Mouse (Mus musculus) CH12.LX (cell line): ENCODE measurements around the gene Ptpn14. TPM values are rescaled to one million over a fixed set of nuclear protein-coding genes. Genes with fewer than 3 reads are reported as not detected.

Experiments used
- DNase-seq: peaks from one replicate; pipeline ENCODE4 v3.0.0-alpha.2; 2013; ENCODE audit errors: extremely low read depth
- H3K27ac ChIP-seq: 2 replicates; pipeline ENCODE4 v1.5.1; 2012; ENCODE audit warnings: low read depth, mild to moderate bottlenecking, control low read depth, moderate library complexity; ENCODE audit not compliant: insufficient read depth
- H3K27me3 ChIP-seq: replicated peaks from 2 replicates; pipeline ENCODE3; 2012; ENCODE audit warnings: inconsistent platforms
- H3K36me3 ChIP-seq, 2 experiments: replicated peaks in 1 of 2; 2 replicates each; pipeline versions ENCODE3 to v1.6.1; 2012; ENCODE audit warnings: inconsistent platforms in 1 of 2, low read length in 1 of 2, mild to moderate bottlenecking in 1 of 2, mixed read lengths in 1 of 2, moderate library complexity in 1 of 2; ENCODE audit not compliant: control insufficient read depth in 1 of 2, insufficient read depth in 1 of 2
- H3K4me1 ChIP-seq, 2 experiments: 2 replicates each; pipeline ENCODE4 v1.6.1; 2012; ENCODE audit warnings: inconsistent platforms in 1 of 2, moderate library complexity in 1 of 2; ENCODE audit not compliant: insufficient read depth in 2 of 2, control insufficient read depth in 1 of 2
- H3K4me2 ChIP-seq: 2 replicates; pipeline ENCODE4 v1.6.1; 2012; ENCODE audit warnings: low read depth, mild to moderate bottlenecking, control low read depth; ENCODE audit not compliant: poor library complexity, insufficient read depth, severe bottlenecking
- H3K4me3 ChIP-seq, 3 experiments: fragments of 150-350 bp in 1 of 3; sonication (generic) in 1 of 3; replicated peaks in 1 of 3; 2 replicates each; pipeline versions ENCODE3 to v1.5.1; 2011 to 2012; ENCODE audit warnings: low read depth in 2 of 3, low read length in 2 of 3, mild to moderate bottlenecking in 2 of 3, moderate library complexity in 2 of 3, control low read depth in 1 of 3, improper control_type of control experiment in 1 of 3, inconsistent platforms in 1 of 3, mixed read lengths in 1 of 3; ENCODE audit not compliant: poor library complexity in 1 of 3
- H3K79me2 ChIP-seq: replicated peaks from 2 replicates; pipeline ENCODE4 v1.6.1; 2012; ENCODE audit warnings: mild to moderate bottlenecking, moderate library complexity; ENCODE audit not compliant: control insufficient read depth, poor library complexity, insufficient read depth, severe bottlenecking; ENCODE audit errors: extremely low read depth
- H3K9ac ChIP-seq: 2 replicates; pipeline ENCODE4 v1.6.1; 2012; ENCODE audit warnings: low read depth, mild to moderate bottlenecking, control low read depth, moderate library complexity; ENCODE audit not compliant: insufficient read depth
- H3K9me3 ChIP-seq: replicated peaks from 2 replicates; pipeline ENCODE3; 2012; ENCODE audit warnings: low read length, inconsistent platforms, mixed read lengths
- CHD1 ChIP-seq: IDR thresholded peaks from 2 replicates; pipeline ENCODE4 v1.6.1; 2012; ENCODE audit warnings: low read depth, low read length, improper control_type of control experiment, inconsistent platforms
- CTCF ChIP-seq, 2 experiments: IDR thresholded peaks in 1 of 2; conservative IDR thresholded peaks in 1 of 2; 2 replicates each; pipeline ENCODE4 v1.5.1; 2011 to 2012; ENCODE audit warnings: low read depth in 2 of 2, low read length in 2 of 2, improper control_type of control experiment in 1 of 2, inconsistent platforms in 1 of 2, mild to moderate bottlenecking in 1 of 2, moderate library complexity in 1 of 2
- E2F4 ChIP-seq: IDR thresholded peaks from 2 replicates; pipeline ENCODE4 v1.6.1; 2011; ENCODE audit warnings: low read depth, low read length, improper control_type of control experiment; ENCODE audit not compliant: insufficient replicate concordance
- EP300 ChIP-seq: IDR thresholded peaks from 2 replicates; pipeline ENCODE4 v1.6.1; 2011; ENCODE audit warnings: low read length, improper control_type of control experiment
- ETS1 ChIP-seq: conservative IDR thresholded peaks from 2 replicates; pipeline ENCODE4 v1.6.1; 2012; ENCODE audit warnings: low read depth, mild to moderate bottlenecking, inconsistent platforms, low read length, improper control_type of control experiment, moderate library complexity
- HCFC1 ChIP-seq: IDR thresholded peaks from 2 replicates; pipeline ENCODE4 v1.6.1; 2012; ENCODE audit warnings: low read depth, mild to moderate bottlenecking, inconsistent platforms, low read length, improper control_type of control experiment
- JUN ChIP-seq: IDR thresholded peaks from 2 replicates; pipeline ENCODE4 v1.6.1; 2011; ENCODE audit warnings: low read depth, mild to moderate bottlenecking, low read length, improper control_type of control experiment, moderate library complexity; ENCODE audit not compliant: insufficient read depth
- MAX ChIP-seq: IDR thresholded peaks from 2 replicates; pipeline ENCODE4 v1.6.1; 2011; ENCODE audit warnings: low read length, improper control_type of control experiment
- MXI1 ChIP-seq: IDR thresholded peaks from 2 replicates; pipeline ENCODE4 v1.6.1; 2011; ENCODE audit warnings: mild to moderate bottlenecking, low read depth, low read length, improper control_type of control experiment
- MYC ChIP-seq: IDR thresholded peaks from 2 replicates; pipeline ENCODE4 v1.6.1; 2011; ENCODE audit warnings: low read depth, mild to moderate bottlenecking, improper control_type of control experiment, low read length
- NELFE ChIP-seq: IDR thresholded peaks from 2 replicates; pipeline ENCODE4 v1.6.1; 2011; ENCODE audit warnings: low read depth, low read length, improper control_type of control experiment
- PAX5 ChIP-seq: IDR thresholded peaks from 2 replicates; pipeline ENCODE4 v1.6.1; 2012; ENCODE audit warnings: low read length, inconsistent platforms, mixed read lengths
- POLR2A ChIP-seq: IDR thresholded peaks from 2 replicates; pipeline ENCODE4 v1.6.1; 2011; ENCODE audit warnings: low read depth, mild to moderate bottlenecking, improper control_type of control experiment, low read length
- RAD21 ChIP-seq: IDR thresholded peaks from 2 replicates; pipeline ENCODE4 v1.6.1; 2011; ENCODE audit warnings: low read depth, mild to moderate bottlenecking, low read length, improper control_type of control experiment, moderate library complexity
- TCF12 ChIP-seq: IDR thresholded peaks from 2 replicates; pipeline ENCODE4 v1.6.1; 2014; ENCODE audit warnings: low read depth, mild to moderate bottlenecking, inconsistent platforms, low read length, improper control_type of control experiment
- USF1 ChIP-seq: IDR thresholded peaks from 2 replicates; pipeline ENCODE4 v1.6.1; 2014; ENCODE audit warnings: low read depth, mild to moderate bottlenecking, inconsistent platforms, low read length, improper control_type of control experiment
- USF2 ChIP-seq: conservative IDR thresholded peaks from 2 replicates; pipeline ENCODE4 v1.6.1; 2011; ENCODE audit warnings: low read depth, low read length, improper control_type of control experiment
- ZKSCAN1 ChIP-seq: IDR thresholded peaks from 2 replicates; pipeline ENCODE4 v1.6.1; 2012; ENCODE audit warnings: low read depth, inconsistent platforms, low read length, improper control_type of control experiment, borderline replicate concordance
- ZMIZ1 ChIP-seq: IDR thresholded peaks from 2 replicates; pipeline ENCODE4 v1.6.1; 2012; ENCODE audit warnings: low read depth, mild to moderate bottlenecking, inconsistent platforms, low read length, improper control_type of control experiment
- dilution Hi-C: fragments of 300-500 bp; cut with MboI; formaldehyde crosslinking; loops from 2 replicates; pipeline ENCODE4 v1.14.3; 2020; ENCODE audit warnings: low sequenced_read_pairs; ENCODE audit not compliant: extremely low pct_unique_long_range_greater_than_20kb, extremely low pct_ligation_motif_present
- in situ Hi-C: fragments of 300-500 bp; cut with MboI; formaldehyde crosslinking; loops from 3 replicates; pipeline ENCODE4 v1.14.3; 2019; ENCODE audit warnings: low sequenced_read_pairs, low pct_ligation_motif_present, low pct_unique_long_range_greater_than_20kb, mixed read lengths
- polyA plus RNA-seq: library from polyadenylated mRNA; unstranded; fragments of >175 nt; gene quantifications from 2 replicates; pipeline ENCODE4 v1.2.1, GENCODE M21; 2012; ENCODE audit warnings: low read depth; ENCODE audit not compliant: insufficient read length
- total RNA-seq, 2 experiments: library from RNA; depleted of rRNA; stranded (reverse); fragments of 300-350 nt in 1 of 2; fragments of >200 nt in 1 of 2; gene quantifications; 2 replicates each; pipeline ENCODE4 v1.2.3; 2012 to 2014

Ptpn14 gene
- total and polyA plus RNA-seq, 3 experiments: under 0.01 to 0.10 TPM; not detected in 1

DNA sequence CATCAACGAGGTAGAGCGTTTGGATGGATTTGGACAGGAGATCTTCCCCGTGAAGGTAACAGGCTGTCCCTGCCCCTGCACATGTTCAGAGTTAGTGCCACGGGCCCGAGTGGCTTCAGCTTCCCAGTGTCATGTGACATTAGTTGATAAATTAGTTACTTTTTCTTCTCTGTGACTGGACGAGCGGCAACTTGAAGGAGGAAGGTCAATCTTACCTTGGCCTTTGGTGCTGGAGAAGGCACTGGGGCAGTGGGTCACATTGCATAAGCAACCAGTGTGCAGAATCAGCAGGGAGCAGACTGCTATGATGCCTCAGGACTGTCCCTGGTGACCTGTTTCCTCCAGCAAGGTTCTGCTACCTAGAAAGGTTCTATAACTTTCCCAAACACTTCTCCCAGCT, 105.3 kb downstream of the Ptpn14 start:
- in situ Hi-C loops: no loop called here
- no peak overlapping the region for H3K4me2 ChIP-seq
- H3K79me2 ChIP-seq: no peaks in the 10 kb centered on the region
- no peak overlapping the region for H3K4me3 ChIP-seq
- H3K9me3 ChIP-seq: no peaks in the 10 kb centered on the region
- H3K4me1 ChIP-seq: peaks cover 9 to 17% of the 10 kb centered on the region in 2 experiments
- H3K27ac ChIP-seq: no peak overlapping the region
- H3K27me3 ChIP-seq: no peaks in the 10 kb centered on the region
- no peaks in the 10 kb centered on the region for H3K36me3 ChIP-seq
- H3K9ac ChIP-seq: no peak overlapping the region
- dilution Hi-C loops: no loop called here
- DNase-seq: no peak
- TF ChIP-seq EP300: no peak
- TF ChIP-seq MXI1: no peak
- no peak for TF ChIP-seq PAX5
- no peak for TF ChIP-seq ZMIZ1
- TF ChIP-seq JUN: no peak
- no peak for TF ChIP-seq MAX
- TF ChIP-seq USF1: no peak
- TF ChIP-seq RAD21: no peak
- TF ChIP-seq ZKSCAN1: no peak
- TF ChIP-seq HCFC1: no peak
- TF ChIP-seq POLR2A: no peak
- TF ChIP-seq ETS1: no peak
- no peak for TF ChIP-seq USF2
- TF ChIP-seq TCF12: no peak
- TF ChIP-seq, all 38 proteins: peak for 0

GRCm38 (mm10) chr1:189834166-189834565, 106.1 kb downstream of the Ptpn14 start:
- DNase-seq: no peak
- dilution Hi-C loops (no loop called here), in situ Hi-C loops (no loop called here)
- no peak overlapping the region for H3K4me2 ChIP-seq
- H3K4me3 ChIP-seq: no peak overlapping the region
- no peak overlapping the region for H3K27ac ChIP-seq
- H3K79me2 ChIP-seq: no peaks in the 10 kb centered on the region
- H3K9me3 ChIP-seq: no peaks in the 10 kb centered on the region
- peaks cover 9 to 17% of the 10 kb centered on the region in 2 experiments for H3K4me1 ChIP-seq
- H3K9ac ChIP-seq: no peak overlapping the region
- H3K27me3 ChIP-seq: no peaks in the 10 kb centered on the region
- H3K36me3 ChIP-seq: no peaks in the 10 kb centered on the region
- TF ChIP-seq EP300 (no peak), MYC (no peak), CHD1 (no peak), JUN (no peak), NELFE (no peak), POLR2A (no peak), RAD21 (no peak), CTCF (conservative IDR thresholded peaks at IDR 0.05 in 1 of 2, IDR thresholded peaks at IDR 0.05 in 1 of 2; ENCODE audit: low read depth in 2 of 2, low read length in 2 of 2) (no peak), E2F4 (no peak)
- TF ChIP-seq, all 38 proteins: peak for 0
